Mouse (Mus musculus) cerebellum, adult 9-11 months (tissue): ENCODE data around the gene Usf1.

ENCODE experiments used
- DNase-seq: peaks from one replicate; pipeline ENCODE4 v3.0.0; 2022

Gene Usf1

DNA sequence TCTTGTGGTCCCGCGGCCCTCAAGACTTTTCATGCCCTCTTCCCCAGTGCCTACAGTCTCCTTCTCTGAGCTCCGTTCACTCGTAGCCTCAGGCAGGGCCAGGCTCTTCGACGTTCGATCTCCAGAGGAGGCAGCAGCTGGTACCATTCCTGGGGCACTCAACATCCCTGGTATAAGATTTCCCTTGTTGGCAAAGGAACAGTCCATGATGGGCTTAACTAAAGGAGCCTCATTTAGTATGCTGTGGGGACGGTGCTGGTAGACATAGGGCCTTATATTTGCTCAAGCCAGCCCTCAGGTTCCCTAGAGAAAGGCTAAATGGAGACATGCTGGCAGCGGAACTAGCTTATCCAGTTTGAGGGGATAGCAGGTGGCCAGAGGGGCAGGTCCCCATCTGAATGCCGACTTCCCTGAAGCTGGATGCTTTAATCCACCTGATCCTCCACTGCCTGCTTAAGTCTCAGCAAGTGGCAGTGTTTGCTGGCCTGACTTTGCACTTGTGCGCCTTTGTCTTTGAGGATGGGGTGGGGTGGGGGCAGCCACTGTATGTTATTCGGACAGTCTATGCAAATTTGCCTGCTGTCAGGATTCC, 8.3 kb downstream of the Usf1 start:
- no peak for DNase-seq

DNA sequence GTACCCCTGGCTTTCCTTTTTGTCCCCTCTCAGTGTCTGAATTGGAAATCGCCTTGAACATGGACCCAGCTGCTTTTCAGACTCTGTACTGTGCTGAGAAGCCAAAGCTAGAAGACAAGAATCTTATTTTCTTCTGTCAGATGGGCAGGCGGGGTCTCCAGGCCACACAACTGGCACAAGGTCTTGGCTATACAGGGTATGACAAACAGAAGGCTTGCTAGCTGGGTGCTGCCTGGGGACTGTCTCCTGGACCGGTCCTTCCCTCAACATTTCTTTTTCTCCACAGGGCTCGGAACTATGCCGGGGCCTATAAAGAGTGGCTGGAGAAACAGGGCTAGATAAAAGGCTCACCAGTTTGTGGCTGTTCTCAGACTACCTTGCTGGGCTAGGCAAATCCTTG, 8.8 kb downstream of the Usf1 start:
- no peak for DNase-seq

DNA sequence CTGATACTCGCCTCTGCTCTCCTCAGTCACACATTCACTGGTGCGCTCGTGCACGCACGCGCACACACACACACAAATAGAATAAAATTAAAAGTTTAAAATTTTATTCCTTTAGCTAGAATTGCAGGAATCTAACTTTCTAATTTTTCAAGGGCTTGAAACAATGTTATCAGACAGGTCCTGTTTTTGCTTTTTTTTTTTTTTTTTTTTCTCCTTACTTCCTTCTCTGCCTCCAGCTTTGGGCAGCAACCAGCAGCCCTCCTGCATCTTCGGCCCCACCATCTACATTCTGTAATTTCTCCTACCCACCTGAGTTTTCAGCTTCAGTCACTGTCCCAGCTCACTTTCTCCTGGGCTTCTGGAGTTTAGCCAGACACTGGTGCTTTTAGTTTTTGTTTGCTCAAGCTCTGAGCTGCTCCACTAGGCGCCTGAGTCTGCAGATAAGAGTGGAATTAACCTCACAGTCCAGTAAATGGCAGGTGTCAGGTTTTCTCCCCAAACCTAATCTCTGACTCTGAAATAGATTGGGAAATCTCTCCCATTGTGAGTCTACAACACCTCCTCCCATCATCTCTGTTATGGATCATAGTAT, 11.5 kb downstream of the Usf1 start:
- no peak for DNase-seq

DNA sequence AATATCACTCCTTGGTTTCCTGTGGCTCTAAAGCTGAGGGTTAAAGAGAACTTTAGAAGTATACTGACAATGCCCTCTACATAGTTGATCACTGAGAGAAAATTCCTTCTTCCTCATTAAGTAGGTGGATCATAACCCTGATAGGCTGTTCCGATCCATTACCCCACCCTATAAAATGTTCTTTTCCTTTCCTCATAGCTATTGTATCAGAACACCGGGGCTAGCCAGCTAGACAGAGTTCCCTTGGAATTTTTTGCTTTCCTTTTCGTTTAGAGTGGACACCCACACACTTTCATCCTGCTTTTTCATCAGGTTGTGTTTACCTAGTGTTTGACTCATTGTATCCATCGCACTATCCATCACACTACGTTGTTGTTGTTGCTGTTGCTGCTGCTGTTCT, 13.5 kb downstream of the Usf1 start:
- DNase-seq = no peak

DNA sequence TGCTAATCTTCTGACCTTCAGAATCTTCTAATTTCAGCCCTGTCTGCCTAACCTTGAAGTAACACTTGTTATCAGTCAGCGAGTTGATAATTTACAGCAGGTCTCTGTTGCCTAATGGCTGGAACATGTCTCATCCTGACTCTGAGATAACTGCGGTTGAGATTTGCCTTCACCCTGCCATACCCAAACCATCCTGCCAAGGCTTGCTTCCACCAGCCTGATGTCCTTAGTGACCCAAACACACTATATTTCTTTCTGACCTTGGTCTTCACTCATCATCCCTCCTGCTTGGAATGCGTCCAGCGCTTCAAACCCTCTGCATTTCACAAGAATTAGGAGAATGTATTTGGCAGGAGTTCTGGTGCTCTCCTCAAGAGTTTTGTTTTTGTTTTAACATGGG, 14.0 kb downstream of the Usf1 start:
- DNase-seq = no peak

DNA sequence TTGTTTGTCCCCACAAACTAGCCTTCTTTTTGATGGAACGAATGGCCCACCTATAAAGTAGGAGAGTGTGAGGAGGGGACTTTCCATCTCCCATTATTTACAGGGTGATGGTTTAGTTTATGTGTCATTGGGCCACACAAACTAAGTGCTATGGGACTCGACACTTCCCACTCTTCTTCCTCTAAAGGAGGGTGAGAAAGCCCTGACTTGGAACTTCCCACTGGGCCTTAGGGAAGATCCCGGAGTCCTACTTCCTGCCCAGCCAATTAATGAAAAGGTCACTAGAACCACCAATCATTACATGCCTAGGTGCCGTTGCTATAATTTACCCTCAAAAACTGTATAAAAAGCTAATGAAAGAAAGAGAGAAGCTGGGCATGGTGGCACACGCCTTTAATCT, 21.0 kb downstream of the Usf1 start:
- DNase-seq = no peak

DNA sequence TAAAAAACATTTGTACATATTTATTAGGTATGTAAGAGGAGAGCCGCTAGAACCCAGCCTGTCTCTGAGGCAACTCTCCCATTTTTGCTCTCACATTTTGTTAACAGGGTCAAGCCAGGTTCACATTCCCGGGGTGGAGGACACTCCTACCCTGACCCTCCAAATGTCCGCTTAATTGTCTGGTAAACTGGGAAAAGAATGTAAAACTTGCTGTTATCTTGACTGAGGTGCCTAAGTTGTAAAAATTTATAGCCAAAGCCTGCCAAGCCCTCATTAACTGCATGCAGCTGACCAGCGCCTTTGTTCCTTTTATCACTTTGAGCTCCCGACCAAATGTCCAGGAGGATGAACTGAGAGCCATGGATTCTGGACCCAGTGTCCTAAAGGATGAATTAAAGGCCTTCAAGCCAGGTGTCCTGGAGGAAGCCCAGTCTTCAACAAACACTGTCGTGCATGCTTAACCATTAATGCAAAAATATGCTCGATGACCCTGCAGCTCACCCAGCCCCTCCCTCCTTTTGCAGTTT, 24.2 kb downstream of the Usf1 start:
- DNase-seq = no peak

DNA sequence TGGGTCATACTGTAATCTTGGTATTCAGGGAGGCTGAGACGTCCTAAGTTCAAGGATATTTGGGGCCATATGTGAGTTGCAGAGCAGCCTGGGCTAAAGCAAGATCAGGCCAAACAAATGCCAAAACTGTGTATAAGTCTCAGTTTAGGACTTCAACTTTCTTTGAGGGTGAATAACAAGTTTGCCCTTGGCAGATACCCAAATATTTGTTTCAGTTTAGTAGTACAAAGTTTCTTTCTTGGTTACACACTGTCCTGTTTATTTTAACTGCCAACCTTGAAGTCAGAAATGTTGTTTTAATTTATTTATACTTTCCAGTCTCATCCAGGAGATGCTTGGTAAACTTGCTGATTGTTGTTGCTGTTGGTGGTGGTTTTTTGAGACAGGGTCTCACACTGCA, 24.9 kb downstream of the Usf1 start:
- DNase-seq = no peak

DNA sequence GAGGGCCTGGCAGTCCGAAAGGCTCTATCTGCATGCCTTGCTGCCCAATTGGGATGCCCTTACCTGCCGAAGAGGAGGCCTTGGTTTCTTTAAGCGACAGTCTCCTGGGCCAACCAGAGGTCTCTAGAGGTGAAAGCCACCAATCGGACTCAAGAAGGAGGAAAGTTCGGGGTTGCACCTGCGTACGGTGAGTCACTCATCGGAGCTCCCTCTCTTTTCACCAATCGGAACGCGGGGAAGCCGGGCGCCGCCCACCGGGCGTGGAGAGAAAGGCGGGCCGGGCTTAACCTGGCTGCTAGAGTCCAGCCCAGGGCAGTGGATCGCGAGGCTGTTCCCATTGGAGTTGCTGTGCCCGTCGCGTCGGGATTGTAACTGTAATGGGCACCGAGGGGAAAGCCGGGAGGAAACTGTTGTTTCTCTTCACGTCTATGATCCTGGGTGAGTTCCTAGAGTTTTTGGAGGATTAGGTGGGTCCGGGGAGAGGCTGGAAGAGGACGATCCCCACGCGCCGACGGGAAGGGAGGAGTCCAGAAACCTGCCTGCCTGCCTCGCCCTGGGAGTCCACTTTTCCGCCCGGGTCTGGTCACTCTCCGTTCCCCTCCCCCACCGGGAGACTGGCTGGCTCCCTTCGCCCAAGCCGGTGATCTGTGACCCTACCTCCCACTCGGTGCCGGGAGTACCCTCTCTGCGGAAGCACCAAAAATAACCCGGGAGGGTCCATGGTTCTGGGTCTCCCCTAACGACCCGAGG, 26.3 kb downstream of the Usf1 start, which contains the start of gene F11r:
Gene F11r (plus strand): TSS at position 272 of the 750 bp plus-strand sequence.
- peak; percentile 91 for DNase-seq

DNA sequence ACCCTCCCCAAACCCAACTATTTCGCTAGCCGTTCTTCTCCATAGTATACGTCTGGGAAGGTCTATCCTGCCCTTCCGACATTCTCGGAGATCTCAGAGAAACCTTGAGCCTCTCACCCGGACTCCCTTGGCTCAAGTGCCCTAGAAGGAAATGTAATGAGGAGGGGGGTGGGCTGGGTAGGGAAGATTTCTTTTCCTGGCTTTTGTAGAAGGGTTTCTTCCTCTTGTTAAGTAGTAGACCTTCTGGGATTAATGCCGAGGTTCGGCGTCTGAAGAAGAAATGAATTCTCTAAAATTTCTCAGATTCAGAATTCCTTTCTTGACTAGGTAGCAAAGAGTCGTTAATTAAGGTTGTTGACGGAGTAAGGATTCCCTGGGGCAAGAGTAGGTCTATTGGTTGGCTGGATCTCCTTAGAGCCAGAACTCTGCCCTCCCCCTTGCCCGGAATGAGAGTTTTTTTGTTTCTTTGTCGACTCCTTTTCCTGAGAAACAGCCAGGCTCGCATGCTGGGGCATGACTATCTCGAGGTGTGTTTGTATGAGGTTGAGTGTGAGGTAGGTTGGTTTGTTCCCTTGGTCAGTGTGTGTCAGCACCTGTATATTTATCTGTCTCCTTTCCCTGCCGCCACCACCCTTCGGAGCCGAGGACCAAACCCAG, 27.0 kb downstream of the Usf1 start:
- DNase-seq = no peak

DNA sequence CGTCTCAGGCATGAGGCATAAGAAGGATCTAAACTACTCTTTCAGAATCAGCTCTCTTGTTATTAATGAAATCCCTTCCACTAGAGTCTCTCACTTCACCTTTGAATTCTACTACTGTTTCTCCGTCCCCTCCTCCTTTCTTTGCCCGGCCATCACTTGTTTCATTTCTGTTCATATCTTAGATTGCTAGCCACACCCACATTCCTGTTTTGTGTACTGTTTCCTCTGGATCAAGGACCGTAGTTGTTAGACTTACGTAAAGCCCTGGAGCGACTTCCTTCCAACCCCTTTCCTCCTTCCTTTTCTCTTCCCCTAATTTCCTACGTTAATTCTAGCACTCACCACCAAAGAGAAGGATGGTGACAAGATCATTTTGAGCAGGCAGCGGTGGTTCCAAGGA, 28.0 kb downstream of the Usf1 start:
- no peak for DNase-seq

DNA sequence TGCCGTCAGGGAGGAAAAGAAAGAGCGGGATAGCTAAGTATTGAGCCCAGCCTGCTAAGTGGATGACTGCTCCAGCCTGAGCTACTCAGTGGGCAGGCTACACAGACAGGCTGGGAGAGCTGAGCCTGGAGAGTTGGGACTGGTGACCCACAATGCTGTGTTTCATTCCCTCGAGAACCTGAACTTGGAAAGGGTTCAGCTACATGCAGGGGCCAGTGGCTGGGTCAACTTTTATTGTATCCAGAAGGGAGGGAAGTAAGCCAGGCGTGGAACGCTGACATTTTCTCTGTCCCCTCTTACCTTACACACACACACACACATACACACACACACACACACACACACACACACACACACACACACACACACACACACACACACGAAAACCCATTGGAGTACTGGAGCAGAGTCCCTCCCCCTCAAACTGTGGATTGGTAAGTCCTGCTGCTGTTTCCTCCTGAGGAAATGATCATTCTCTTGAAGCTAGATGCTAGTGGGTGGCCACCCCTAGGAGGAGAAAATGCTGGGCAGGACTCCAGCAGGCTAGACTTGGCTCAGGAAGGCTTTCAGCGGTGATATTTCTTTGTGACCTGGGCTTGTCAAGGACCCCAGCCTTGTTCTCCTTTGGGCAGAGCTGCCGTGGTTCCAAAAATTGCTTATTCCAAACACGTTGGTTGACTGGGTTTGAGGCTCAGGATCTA, 29.1 kb downstream of the Usf1 start:
- DNase-seq = no peak

DNA sequence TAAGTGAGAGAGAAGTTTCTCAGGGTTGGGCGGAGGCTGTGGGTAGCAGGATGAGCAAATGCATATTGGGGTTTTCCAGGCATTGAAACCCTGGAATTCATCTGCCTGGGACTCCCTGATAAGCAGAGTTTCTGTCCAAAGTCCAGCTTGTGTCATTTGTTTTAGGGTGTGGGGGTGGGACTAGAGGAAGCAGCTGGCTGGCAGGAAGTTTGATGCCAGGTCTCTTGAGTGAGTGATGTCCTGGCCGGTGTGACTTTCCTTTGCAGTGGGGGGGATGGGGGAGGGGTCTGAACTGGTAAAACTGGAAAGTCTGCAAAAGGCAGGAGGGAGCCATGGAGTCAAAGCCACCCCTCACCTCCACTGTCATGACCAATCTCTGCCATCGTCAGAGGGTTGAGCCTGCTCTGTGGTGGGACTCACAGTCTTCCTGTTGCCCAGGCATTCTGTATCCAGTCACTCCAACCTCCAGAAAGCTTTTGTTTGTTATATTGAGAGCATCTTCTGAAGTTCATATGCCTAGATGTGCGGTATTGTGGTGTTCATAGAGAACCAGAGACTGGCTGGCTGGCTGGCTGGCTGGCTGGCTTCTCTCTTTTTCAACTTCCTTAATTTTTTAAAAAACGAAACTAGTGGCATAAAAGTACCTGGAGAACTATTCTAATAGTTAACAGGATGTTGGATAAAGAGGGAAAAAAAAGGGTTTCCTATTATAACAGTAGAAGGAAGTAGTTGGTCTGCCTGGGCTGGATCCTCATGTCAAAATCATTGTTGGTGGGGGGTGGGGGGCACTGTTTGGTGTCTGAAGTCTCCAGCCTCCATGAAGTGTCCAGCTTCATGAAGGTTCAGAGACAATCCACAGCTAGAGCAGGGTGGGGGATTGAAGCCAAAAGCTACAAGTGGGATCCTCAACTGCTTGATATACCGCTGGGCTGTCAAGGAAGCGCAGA, 30.6 kb downstream of the Usf1 start:
- no peak for DNase-seq

DNA sequence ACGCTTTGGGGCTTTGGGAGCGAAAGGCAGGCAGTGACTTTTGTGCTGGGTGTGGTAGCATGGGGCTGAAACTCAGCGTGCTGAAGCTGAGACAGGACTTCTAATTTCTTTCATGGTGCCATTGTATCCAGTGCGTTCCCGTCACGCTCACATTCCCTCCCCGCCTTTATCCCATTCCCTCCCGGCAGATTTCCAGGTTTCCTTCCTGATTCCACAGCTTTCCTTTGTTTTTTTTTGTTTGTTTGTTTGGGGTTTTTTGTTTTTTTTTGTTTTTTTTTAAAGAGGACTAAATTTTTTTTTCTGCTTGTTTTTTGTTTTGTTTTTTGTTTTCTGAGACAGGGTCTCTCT, 31.3 kb downstream of the Usf1 start:
- no peak for DNase-seq

DNA sequence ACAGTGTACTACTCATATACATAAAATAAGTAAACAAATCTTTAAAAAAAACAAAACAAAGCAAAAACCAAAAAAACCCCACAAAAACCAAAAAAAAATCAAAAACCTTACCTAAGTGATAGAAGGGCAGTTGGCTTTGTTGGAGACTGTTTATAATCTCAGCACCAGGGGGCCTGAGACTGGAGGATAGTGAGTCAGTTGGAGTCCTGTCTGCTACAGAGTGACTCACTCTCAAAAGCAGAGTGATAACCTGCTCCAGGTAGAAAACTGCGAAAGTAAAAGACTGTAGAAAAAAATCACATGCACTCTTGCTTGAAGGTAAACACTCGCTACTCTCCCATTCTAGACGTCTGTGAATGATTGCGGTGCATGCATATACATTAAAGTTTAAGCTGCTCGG, 33.9 kb downstream of the Usf1 start:
- no peak for DNase-seq

DNA sequence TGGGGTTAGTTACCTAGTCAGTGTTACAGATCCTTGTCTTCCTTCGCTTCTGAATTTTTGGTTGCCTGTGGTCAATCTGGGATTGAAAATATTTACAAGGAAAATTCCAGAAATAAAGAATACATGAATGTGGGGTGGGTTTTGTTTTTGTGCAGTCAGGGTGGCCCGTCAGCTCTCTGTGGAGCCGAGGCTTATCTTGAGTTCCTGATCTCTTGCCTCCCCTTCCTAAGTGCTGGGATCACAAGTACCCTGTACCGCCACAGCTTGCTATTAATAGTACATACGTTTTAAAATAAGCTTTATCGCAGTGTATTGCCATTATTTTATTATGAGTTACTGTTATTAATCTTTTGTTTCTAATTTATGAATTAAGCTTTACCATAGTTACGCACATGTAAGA, 35.7 kb downstream of the Usf1 start:
- DNase-seq = no peak

DNA sequence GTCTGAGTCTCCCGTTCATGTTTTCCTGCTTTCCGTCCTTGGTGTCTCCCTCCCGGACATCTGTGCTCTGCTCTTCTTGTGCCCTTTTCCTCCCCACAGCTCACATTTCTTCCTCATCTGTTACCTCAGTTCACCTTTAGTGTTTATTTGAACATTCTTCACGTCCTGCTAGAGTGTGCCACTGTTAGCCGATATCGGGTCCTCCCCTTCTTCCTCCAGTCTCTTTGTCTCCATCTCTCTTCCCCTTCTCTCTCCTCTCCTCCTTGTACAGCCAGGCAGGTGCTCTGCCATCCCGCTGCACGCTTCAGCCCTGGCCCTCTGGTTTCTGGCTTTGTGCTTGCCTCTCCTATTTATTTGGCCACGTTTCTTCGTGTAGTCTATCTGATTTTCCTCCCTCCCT, 36.6 kb downstream of the Usf1 start:
- DNase-seq = no peak

DNA sequence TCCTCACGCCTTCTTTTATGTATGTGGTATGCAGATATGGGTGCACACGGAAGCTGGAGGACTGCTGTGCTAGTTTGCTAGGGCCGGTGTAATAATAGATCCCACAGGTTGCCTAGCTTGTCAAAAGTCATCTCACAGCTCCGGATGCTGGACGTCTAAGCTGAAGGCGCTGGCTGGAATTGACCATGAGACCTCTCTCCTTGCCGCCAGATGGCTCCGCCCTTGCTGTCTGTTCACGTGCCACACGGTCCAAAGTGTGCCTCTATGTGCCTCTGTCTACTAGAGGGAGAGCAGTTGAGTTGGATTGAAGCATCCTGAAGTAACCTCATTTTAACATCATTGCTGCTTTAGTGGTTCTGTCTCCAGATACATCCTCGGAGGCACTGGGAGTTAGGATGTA, 38.9 kb downstream of the Usf1 start:
- no peak for DNase-seq

DNA sequence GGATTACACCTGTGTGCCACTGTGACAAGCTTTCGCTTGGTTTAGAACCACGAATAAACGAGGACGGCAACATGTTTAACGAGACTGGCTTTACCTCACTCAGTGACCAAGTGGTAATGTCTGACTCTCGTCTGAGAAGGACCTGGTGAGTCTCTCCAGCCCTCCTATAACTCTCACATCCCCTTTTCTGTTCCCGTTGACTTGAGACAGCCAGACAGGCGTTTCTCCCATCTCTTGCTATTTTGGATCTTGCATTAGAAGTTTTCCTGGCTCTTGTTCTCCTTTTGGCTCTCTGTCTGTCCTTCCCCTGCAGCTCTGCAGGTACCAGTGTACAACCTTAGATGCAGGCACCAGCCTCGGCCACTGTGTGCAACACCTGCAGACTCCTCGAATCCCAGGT, 39.9 kb downstream of the Usf1 start:
- DNase-seq = no peak

DNA sequence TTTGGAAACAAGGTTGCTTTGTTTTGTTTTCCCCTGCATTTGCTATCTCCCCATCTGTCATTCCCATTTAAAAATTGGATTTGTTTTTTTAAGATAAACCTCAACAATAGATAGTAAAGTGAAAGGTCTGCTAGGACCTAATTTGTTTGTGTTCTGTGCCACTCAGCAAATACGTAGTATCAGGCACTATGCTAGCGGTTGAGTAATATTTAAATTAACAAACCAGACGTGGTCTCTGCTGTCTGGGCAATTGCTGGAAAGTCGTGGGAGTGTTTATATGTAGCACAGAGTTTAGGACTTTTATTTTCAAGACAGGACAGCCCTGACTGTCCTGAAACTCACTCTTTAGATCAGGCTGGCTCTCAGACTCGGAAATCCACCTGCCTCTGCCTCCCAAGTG, 41.4 kb downstream of the Usf1 start:
- no peak for DNase-seq

DNA sequence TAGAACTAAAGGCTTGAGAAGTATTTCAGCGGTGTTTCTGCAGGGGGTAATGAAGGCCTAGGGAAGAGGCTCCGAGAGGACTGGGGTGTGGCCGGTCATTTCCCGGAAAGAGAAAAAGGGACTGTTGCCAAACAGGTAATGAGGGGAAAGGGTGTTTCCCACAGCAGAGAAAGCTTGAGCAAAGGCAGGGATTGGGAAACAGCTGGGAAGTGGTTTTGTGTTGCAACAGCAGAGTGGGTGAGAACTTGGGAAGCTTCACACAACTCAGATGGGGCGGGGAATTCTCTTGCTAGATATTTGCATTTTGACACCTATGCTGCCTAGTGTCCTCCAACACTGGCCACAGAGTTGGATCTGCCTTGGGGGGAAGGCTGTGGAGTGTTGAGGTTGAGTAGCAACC, 41.8 kb downstream of the Usf1 start:
- no peak for DNase-seq

DNA sequence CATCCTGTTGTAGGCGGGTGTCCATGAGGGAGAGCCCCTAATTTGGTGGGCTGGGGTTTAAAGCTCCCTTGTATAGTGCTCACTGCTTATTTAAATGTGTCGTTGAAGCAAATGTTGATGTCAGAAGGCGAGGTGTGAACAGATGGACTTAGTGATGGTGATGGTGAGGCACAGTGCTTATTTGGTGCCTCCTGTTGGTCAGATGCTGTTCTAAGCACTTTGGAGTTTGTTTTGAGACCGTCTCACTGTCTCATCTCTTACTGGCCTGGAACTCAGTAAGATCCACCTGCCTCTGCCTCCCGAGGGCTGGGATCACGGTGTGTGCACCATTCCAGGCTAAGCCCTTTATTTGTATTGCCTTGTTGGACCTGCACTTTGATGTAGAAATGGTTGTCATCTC, 43.8 kb downstream of the Usf1 start:
- DNase-seq = no peak
